Comparison of ENCODE assay signal across 12 mouse cellular contexts in the genomic region with DNA sequence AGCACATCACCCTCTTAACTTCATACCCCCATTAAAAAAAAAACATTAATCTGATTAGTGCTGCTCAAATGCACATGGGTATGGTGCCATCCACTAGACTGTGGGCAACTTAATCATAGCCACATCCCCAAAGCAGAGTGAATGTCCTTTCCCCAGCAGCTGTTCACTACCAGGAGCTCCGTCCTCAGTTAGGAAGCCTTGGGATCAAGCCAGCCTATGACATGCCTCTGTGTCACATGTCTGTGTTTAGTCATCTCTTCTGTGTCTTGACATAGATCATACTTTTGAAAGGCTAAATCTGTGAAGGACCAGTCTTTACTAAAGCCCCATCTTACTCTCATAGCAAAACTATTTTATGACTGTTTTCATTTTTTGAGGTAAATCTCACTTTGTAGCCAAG.
DNase-seq lines count a peak whose midpoint lies in the region; ATAC-seq lines count a peak whose summit lies in the region.
"Had no signal": no experiment of that assay in that cellular context is flagged by ENCODE, and none has a peak within 500 bp of the region (broad histone marks: within the 10 kb centered on the region; RNA-seq: fewer than 3 reads in every experiment).

No protein-coding gene starts in this region.

- H3K9ac ChIP-seq in hindbrain, embryonic 14.5 days, result no peak overlapping the region
- H3K9ac ChIP-seq: liver, embryonic 14.5 days had no signal

- no peaks in the 10 kb centered on the region for H3K27me3 ChIP-seq in hindbrain, embryonic 14.5 days (ENCODE audit: control insufficient read depth, insufficient read depth, low read length)
- no peaks in the 10 kb centered on the region for H3K27me3 ChIP-seq in hindbrain, embryonic 10.5 days (ENCODE audit: insufficient read depth, poor library complexity, severe bottlenecking)

- no peak overlapping the region for H3K4me3 ChIP-seq in hindbrain, embryonic 14.5 days (replicated peaks; ENCODE audit: low read length)
- H3K4me3 ChIP-seq in hindbrain, embryonic 10.5 days, result no peak overlapping the region
- H3K4me3 ChIP-seq: embryonic facial prominence, embryonic 10.5 days had no signal

- DNase-seq in hindbrain, embryonic 14.5 days (ENCODE audit: low spot score), result no peak
- DNase-seq in hindbrain, embryonic 10.5 days (ENCODE audit: low spot score), result no peak
- DNase-seq in retina, postnatal 1 day, result peak; percentile 43
- no peak for DNase-seq in retina, embryonic 14.5 days (ENCODE audit: low spot score)
- peak; percentile 66 for DNase-seq in adrenal gland, adult 8-10 months
- peak; percentile 23 for DNase-seq in skeletal muscle tissue, adult 2 months (ENCODE audit: low read depth, low spot score)
- DNase-seq: cerebellum, adult 11-12 months; thymus, adult 2 months had no signal

- no peak overlapping the region for H3K27ac ChIP-seq in hindbrain, embryonic 14.5 days
- no peak overlapping the region for H3K27ac ChIP-seq in hindbrain, embryonic 10.5 days
- H3K27ac ChIP-seq: embryonic facial prominence, embryonic 10.5 days; kidney, postnatal 0 days; liver, embryonic 14.5 days had no signal

- 0 out of 2 replicates have a peak, but pooled peaks cover 6% of the 10 kb centered on the region for H3K4me1 ChIP-seq in hindbrain, embryonic 14.5 days (replicated peaks; ENCODE audit: control insufficient read depth, insufficient read depth, low read length)
- 0 out of 2 replicates have a peak, but pooled peaks cover 2% of the 10 kb centered on the region for H3K4me1 ChIP-seq in hindbrain, embryonic 10.5 days (replicated peaks)

- ATAC-seq in hindbrain, embryonic 14.5 days (ENCODE audit: low FRiP score), result peak; percentile 46; the same call in 1 of the 2 replicates
- no peak for ATAC-seq in granulocyte monocyte progenitor cell, adult 5-6 weeks (replicated peaks; ENCODE audit: poor library complexity, severe bottlenecking)

- no peaks in the 10 kb centered on the region for H3K36me3 ChIP-seq in hindbrain, embryonic 14.5 days (replicated peaks; ENCODE audit: control insufficient read depth, insufficient read depth)
- no peaks in the 10 kb centered on the region for H3K36me3 ChIP-seq in hindbrain, embryonic 10.5 days
- H3K36me3 ChIP-seq: embryonic facial prominence, embryonic 10.5 days had no signal

- no peaks in the 10 kb centered on the region for H3K9me3 ChIP-seq in hindbrain, embryonic 14.5 days (ENCODE audit: control insufficient read depth, low read length)
- no peaks in the 10 kb centered on the region for H3K9me3 ChIP-seq in hindbrain, embryonic 10.5 days
- H3K9me3 ChIP-seq: embryonic facial prominence, embryonic 10.5 days had no signal

- H3K4me2 ChIP-seq in hindbrain, embryonic 14.5 days (replicated peaks), result no peak overlapping the region

- 46% methylated on average over 1 of the region's 1 CpGs for WGBS in hindbrain, embryonic 14.5 days
- WGBS in hindbrain, embryonic 10.5 days, result 84% methylated on average over 1 of the region's 1 CpGs

Comparison
In these comparisons a context has a peak if more than half of its experiments do, and no peak if none do; other contexts are left out.
1. DNase-seq: peak in retina, postnatal 1 day (single experiment), adrenal gland, adult 8-10 months (single experiment) and skeletal muscle tissue, adult 2 months (single experiment); none in hindbrain, embryonic 14.5 days (single experiment), hindbrain, embryonic 10.5 days (single experiment) and retina, embryonic 14.5 days (single experiment).